Mouse (Mus musculus) liver, postnatal 0 days (tissue): ENCODE results near the gene Aatk.

Experiments
- CTCF ChIP-seq: sonication (generic); IDR thresholded peaks from 2 replicates; pipeline ENCODE4 v1.5.1; 2016; ENCODE audit warnings: antibody characterized with exemption, low read depth
- EP300 ChIP-seq: IDR thresholded peaks from 2 replicates; pipeline ENCODE4 v1.6.1; 2016; ENCODE audit warnings: antibody characterized with exemption, low read depth, mild to moderate bottlenecking

DNA sequence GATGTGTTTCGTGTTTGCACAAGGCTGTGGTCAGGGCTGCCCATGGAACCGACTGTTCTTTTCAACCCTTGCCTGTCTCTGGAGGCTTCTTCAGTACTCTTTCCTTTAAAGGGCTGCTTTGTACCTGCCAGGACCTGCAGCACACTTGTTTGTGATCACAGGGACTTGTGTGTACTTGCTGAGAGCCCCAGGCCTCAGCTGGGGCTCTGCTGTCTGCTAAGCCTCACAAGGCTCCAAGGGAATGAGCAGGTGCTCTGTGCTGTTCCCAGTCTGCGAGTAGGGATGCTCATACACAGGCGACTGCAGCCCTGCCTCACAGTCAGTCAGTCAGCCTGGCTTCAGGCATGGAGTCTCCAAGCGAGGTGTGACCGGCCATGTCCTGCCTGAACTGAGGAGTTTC, 80.7 kb downstream of the Aatk start:
- TF ChIP-seq CTCF (no peak), EP300 (no peak)
